Mouse (Mus musculus) stomach, embryonic 15.5 days (tissue): ENCODE results near the gene Lysmd1. TPM values are rescaled to one million over a fixed set of nuclear protein-coding genes. Genes with fewer than 3 reads are reported as not detected.

ENCODE experiments used
- ATAC-seq: fragments of 200-750 bp; cut with Nextera tagmentation; 2 replicates; pipeline ENCODE4 v1.8.0; 2017; ENCODE audit warnings: low read depth, moderate number of reproducible peaks, moderate TSS enrichment; ENCODE audit not compliant: insufficient read depth, low FRiP score
- H3K27ac ChIP-seq: fragments of 300-500 bp; sonication (generic); 2 replicates; pipeline ENCODE4 v1.5.1; 2015; ENCODE audit warnings: mild to moderate bottlenecking, inconsistent platforms
- H3K27me3 ChIP-seq: fragments of 300-500 bp; sonication (generic); replicated peaks from 2 replicates; pipeline ENCODE4 v1.6.1; 2015; ENCODE audit warnings: inconsistent platforms
- H3K36me3 ChIP-seq: fragments of 300-500 bp; sonication (generic); 2 replicates; pipeline ENCODE4 v1.6.1; 2015; ENCODE audit warnings: inconsistent platforms
- H3K4me1 ChIP-seq: fragments of 300-500 bp; sonication (generic); 2 replicates; pipeline ENCODE4 v1.6.1; 2015; ENCODE audit warnings: inconsistent platforms
- H3K4me2 ChIP-seq: fragments of 300-500 bp; sonication (generic); 2 replicates; pipeline ENCODE4 v1.6.1; 2015; ENCODE audit warnings: mild to moderate bottlenecking, inconsistent platforms
- H3K4me3 ChIP-seq: fragments of 300-500 bp; sonication (generic); replicated peaks from 2 replicates; pipeline ENCODE4 v1.5.1; 2015; ENCODE audit warnings: inconsistent platforms
- H3K9ac ChIP-seq: fragments of 300-500 bp; sonication (generic); 2 replicates; pipeline ENCODE4 v1.6.1; 2015; ENCODE audit warnings: inconsistent platforms
- H3K9me3 ChIP-seq: fragments of 300-500 bp; sonication (generic); 2 replicates; pipeline ENCODE4 v1.6.1; 2016; ENCODE audit warnings: inconsistent platforms
- WGBS: fragments of 180-500 bp; shearing (Covaris S2); methylation state at CpG from one replicate; pipeline ENCODE4 v1.1.7; 2015; 5-methylcytosine and 5-hydroxymethylcytosine counted together
- polyA plus RNA-seq: library from polyadenylated mRNA; unstranded; fragments of >200 nt; fragmentation: Nextera tagmentation; extraction: Ambion mirVana; gene quantifications from 2 replicates; pipeline ENCODE4 v1.2.1, GENCODE M21; 2015

The Lysmd1 gene
- polyA plus RNA-seq, 1 experiment from 2014 or later, result 11.7 TPM

- H3K9ac ChIP-seq, result peak overlapping the region; percentile 6; the same call in 1 of the 2 replicates
- ATAC-seq, result no peak
- 41% methylated on average over 2 of the region's 2 CpGs for WGBS
- peak overlapping the region; percentile 79; the same call in 1 of the 2 replicates for H3K4me3 ChIP-seq
- peak overlapping the region; percentile 49; the same call in 1 of the 2 replicates for H3K27ac ChIP-seq
- no peaks in the 10 kb centered on the region for H3K9me3 ChIP-seq
- 0 out of 2 replicates have a peak, but pooled peaks cover 3% of the 10 kb centered on the region for H3K36me3 ChIP-seq
- H3K4me1 ChIP-seq, result peaks cover 32% of the 10 kb centered on the region
- no peaks in the 10 kb centered on the region for H3K27me3 ChIP-seq
- peak overlapping the region; percentile 85 for H3K4me2 ChIP-seq
Observed at GRCm38 (mm10) chr3:95162345-95162628, 28.4 kb downstream of the Lysmd1 start.

- peaks cover 32% of the 10 kb centered on the region for H3K4me1 ChIP-seq
- no peak overlapping the region for H3K9ac ChIP-seq
- H3K27ac ChIP-seq, result no peak overlapping the region
- peaks cover 6% of the 10 kb centered on the region; the same call in 1 of the 2 replicates for H3K36me3 ChIP-seq
- 52% methylated on average over 11 of the region's 11 CpGs for WGBS
- no peaks in the 10 kb centered on the region for H3K9me3 ChIP-seq
- no peak for ATAC-seq
- no peak overlapping the region for H3K4me3 ChIP-seq
- H3K27me3 ChIP-seq, result no peaks in the 10 kb centered on the region
- H3K4me2 ChIP-seq, result peak overlapping the region; percentile 85
Observed at GRCm38 (mm10) chr3:95163419-95164255, 29.7 kb downstream of the Lysmd1 start.

GRCm38 (mm10) chr3:95164256-95164550 lies 30.3 kb downstream of the Lysmd1 start:
- Histone ChIP-seq H3K27me3 (no peaks in the 10 kb centered on the region), H3K9ac (no peak overlapping the region), H3K4me2 (no peak overlapping the region), H3K36me3 (peaks cover 10% of the 10 kb centered on the region; the same call in 1 of the 2 replicates), H3K9me3 (no peaks in the 10 kb centered on the region), H3K4me3 (no peak overlapping the region), H3K27ac (no peak overlapping the region), H3K4me1 (peaks cover 32% of the 10 kb centered on the region)
- 82% methylated on average over 5 of the region's 5 CpGs for WGBS
- no peak for ATAC-seq

- Histone ChIP-seq H3K27me3 (no peaks in the 10 kb centered on the region), H3K9me3 (no peaks in the 10 kb centered on the region), H3K4me1 (peaks cover 32% of the 10 kb centered on the region), H3K4me2 (no peak overlapping the region), H3K36me3 (peaks cover 14% of the 10 kb centered on the region; the same call in 1 of the 2 replicates), H3K27ac (no peak overlapping the region), H3K9ac (no peak overlapping the region), H3K4me3 (no peak overlapping the region)
- WGBS, result 73% methylated on average over 5 of the region's 5 CpGs
- no peak for ATAC-seq
Observed at GRCm38 (mm10) chr3:95164840-95165239, 31.0 kb downstream of the Lysmd1 start.

GRCm38 (mm10) chr3:95169996-95170395 lies 36.1 kb downstream of the Lysmd1 start:
- no peak for ATAC-seq
- H3K36me3 ChIP-seq, result peaks cover 32% of the 10 kb centered on the region
- H3K27ac ChIP-seq, result no peak overlapping the region
- H3K4me1 ChIP-seq, result peaks cover 12% of the 10 kb centered on the region
- WGBS, result 88% methylated on average over 10 of the region's 10 CpGs
- H3K9ac ChIP-seq, result no peak overlapping the region
- no peak overlapping the region for H3K4me3 ChIP-seq
- H3K9me3 ChIP-seq, result no peaks in the 10 kb centered on the region
- no peak overlapping the region for H3K4me2 ChIP-seq
- peaks cover 29% of the 10 kb centered on the region for H3K27me3 ChIP-seq

GRCm38 (mm10) chr3:95171105-95171504 lies 37.2 kb downstream of the Lysmd1 start:
- no peak overlapping the region for H3K4me3 ChIP-seq
- H3K27me3 ChIP-seq, result peaks cover 29% of the 10 kb centered on the region
- H3K9me3 ChIP-seq, result no peaks in the 10 kb centered on the region
- no peak overlapping the region for H3K27ac ChIP-seq
- peaks cover 12% of the 10 kb centered on the region for H3K4me1 ChIP-seq
- no peak overlapping the region for H3K9ac ChIP-seq
- no peak overlapping the region for H3K4me2 ChIP-seq
- ATAC-seq, result no peak
- H3K36me3 ChIP-seq, result peaks cover 29% of the 10 kb centered on the region
- 73% methylated on average over 6 of the region's 6 CpGs for WGBS

GRCm38 (mm10) chr3:95172526-95173255 lies 38.8 kb downstream of the Lysmd1 start:
- peak overlapping the region; percentile 59 for H3K4me2 ChIP-seq
- peak overlapping the region; percentile 29 for H3K4me3 ChIP-seq
- WGBS, result 39% methylated on average over 83 of the region's 84 CpGs
- peaks cover 26% of the 10 kb centered on the region for H3K36me3 ChIP-seq
- no peak for ATAC-seq
- H3K27me3 ChIP-seq, result peaks cover 29% of the 10 kb centered on the region
- no peak overlapping the region for H3K9ac ChIP-seq
- H3K9me3 ChIP-seq, result no peaks in the 10 kb centered on the region
- H3K4me1 ChIP-seq, result peaks cover 12% of the 10 kb centered on the region
- no peak overlapping the region for H3K27ac ChIP-seq

GRCm38 (mm10) chr3:95173256-95173949 lies 39.5 kb downstream of the Lysmd1 start:
- H3K9ac ChIP-seq, result no peak overlapping the region
- H3K36me3 ChIP-seq, result peaks cover 26% of the 10 kb centered on the region
- ATAC-seq, result no peak; the same call in 1 of the 2 replicates
- H3K4me1 ChIP-seq, result peaks cover 12% of the 10 kb centered on the region
- peak overlapping the region; percentile 29 for H3K4me3 ChIP-seq
- peaks cover 29% of the 10 kb centered on the region for H3K27me3 ChIP-seq
- H3K9me3 ChIP-seq, result no peaks in the 10 kb centered on the region
- 19% methylated on average over 58 of the region's 58 CpGs for WGBS
- H3K4me2 ChIP-seq, result peak overlapping the region; percentile 59
- H3K27ac ChIP-seq, result no peak overlapping the region

- Histone ChIP-seq H3K27ac (no peak overlapping the region), H3K27me3 (peaks cover 29% of the 10 kb centered on the region), H3K4me2 (peak overlapping the region; percentile 59), H3K9me3 (no peaks in the 10 kb centered on the region), H3K4me3 (peak overlapping the region; percentile 29), H3K9ac (no peak overlapping the region), H3K4me1 (peaks cover 12% of the 10 kb centered on the region), H3K36me3 (peaks cover 23% of the 10 kb centered on the region)
- ATAC-seq, result peak; percentile 40; the same call in 1 of the 2 replicates
- 13% methylated on average over 16 of the region's 16 CpGs for WGBS
Observed at GRCm38 (mm10) chr3:95174011-95174592, 40.2 kb downstream of the Lysmd1 start.

GRCm38 (mm10) chr3:95176500-95176899 lies 42.6 kb downstream of the Lysmd1 start:
- Histone ChIP-seq H3K4me3 (no peak overlapping the region), H3K27ac (peak overlapping the region; percentile 65), H3K9ac (no peak overlapping the region), H3K36me3 (peaks cover 10% of the 10 kb centered on the region; the same call in 1 of the 2 replicates), H3K9me3 (no peaks in the 10 kb centered on the region), H3K4me1 (peaks cover 12% of the 10 kb centered on the region), H3K27me3 (peaks cover 18% of the 10 kb centered on the region), H3K4me2 (no peak overlapping the region)
- WGBS, result 70% methylated on average over 3 of the region's 3 CpGs
- no peak for ATAC-seq

GRCm38 (mm10) chr3:95177583-95177982 lies 43.7 kb downstream of the Lysmd1 start:
- 57% methylated on average over 6 of the region's 6 CpGs for WGBS
- no peak overlapping the region for H3K4me2 ChIP-seq
- H3K27me3 ChIP-seq, result peaks cover 7% of the 10 kb centered on the region
- H3K9me3 ChIP-seq, result no peaks in the 10 kb centered on the region
- H3K9ac ChIP-seq, result no peak overlapping the region
- H3K4me1 ChIP-seq, result peaks cover 12% of the 10 kb centered on the region
- peak overlapping the region; percentile 10; the same call in 1 of the 2 replicates for H3K27ac ChIP-seq
- peaks cover 3% of the 10 kb centered on the region; the same call in 1 of the 2 replicates for H3K36me3 ChIP-seq
- no peak overlapping the region for H3K4me3 ChIP-seq
- no peak for ATAC-seq
